Mouse (Mus musculus): ENCODE results near the gene Alg14.

DNA sequence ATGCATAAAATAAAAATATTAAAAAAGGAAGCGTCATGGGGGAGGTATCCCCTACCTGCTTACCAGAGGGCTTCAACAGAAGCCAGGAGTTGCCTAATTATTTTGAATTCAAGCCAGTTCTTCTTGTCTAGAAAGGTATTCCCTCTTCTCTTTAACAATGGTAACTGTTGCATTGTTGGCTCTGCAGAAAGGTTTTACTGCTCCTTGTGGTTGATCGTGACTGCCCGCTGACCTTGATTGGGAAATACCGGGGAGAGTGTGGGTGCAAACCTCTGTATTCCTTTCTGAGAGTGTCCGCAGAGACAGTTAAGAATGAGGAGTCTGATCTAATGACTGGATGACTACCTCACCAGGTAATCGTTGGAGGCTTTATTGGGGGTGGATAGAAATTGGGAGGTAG lies 59.7 kb downstream of the Alg14 start:
- TF ChIP-seq CTCF (IDR thresholded peaks at IDR 0.05; ENCODE audit: low read depth) (no peak), EP300 (optimal IDR thresholded peaks at IDR 0.05) (no peak)

Measured in stomach, postnatal 0 days (tissue).